Mouse (Mus musculus) left cerebral cortex, postnatal 4 days (tissue): ENCODE data around the gene Ano9. TPM values are rescaled to one million over a fixed set of nuclear protein-coding genes. Genes with fewer than 3 reads are reported as not detected.

Experiments
- DNase-seq: peaks from one replicate; pipeline ENCODE4 v3.0.0-alpha.2; 2022
- intact Hi-C: fragments of 180-260 bp; cut with DNase I; formaldehyde crosslinking; loops from one replicate; pipeline ENCODE4 v1.15.1; 2025
- total RNA-seq, 2 experiments: library from RNA; stranded (reverse); gene quantifications; 2 replicates each; pipeline ENCODE4 v1.2.3; 2021

Gene Ano9
- total RNA-seq, 2 experiments from 2014 or later, result not detected

GRCm38 (mm10) chr7:141103161-141103560, 14.4 kb downstream of the Ano9 start:
- intact Hi-C loops, result no loop called here
- no peak for DNase-seq

DNA sequence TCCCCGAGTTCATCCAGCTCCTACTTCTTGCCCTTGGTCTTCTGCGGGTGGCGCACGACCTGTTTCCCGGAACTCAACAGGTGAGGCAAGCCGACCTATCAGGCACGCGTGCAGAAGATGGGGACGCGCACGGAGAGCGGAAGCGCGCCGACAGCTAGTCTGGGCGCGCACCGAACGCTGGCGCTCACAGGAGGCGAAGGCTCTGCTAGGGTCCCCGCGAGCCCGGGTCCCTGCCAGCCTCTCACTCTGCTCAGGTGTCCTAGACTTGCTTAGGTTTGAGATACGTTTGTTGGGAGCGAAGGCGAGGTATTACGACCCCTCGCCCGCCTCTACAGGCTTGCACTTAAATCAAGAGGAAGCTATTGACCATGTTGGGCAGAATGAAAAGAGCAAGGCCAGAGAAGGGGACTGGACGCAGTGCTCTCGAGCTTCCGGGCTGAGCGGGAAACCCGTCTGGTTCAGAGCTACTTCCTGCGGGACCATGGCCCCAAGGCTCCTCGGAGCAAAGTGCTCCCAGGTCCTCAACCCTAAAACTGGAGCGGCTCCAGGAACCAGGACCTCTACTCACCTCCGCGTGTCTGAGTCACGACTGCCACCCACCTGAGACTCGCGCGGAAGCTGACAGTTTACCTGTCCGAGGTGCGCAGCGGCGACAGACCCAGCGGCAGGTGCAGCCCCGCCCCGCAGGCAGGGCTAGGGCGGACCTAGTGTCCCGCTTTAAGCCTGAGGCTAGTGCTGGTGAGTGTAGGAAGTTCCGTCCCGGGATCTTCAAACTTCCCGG, 17.5 kb downstream of the Ano9 start, which contains the start of gene Sigirr:
Sigirr (minus strand) TSS at position 662 of the 781 bp plus-strand sequence.
- DNase-seq, result no peak
- intact Hi-C loops, result no loop called here

- no peak for DNase-seq
Observed at GRCm38 (mm10) chr7:141097177-141097576, 20.4 kb downstream of the Ano9 start.

GRCm38 (mm10) chr7:141096649-141097056, 21.0 kb downstream of the Ano9 start:
- intact Hi-C loops, result no loop called here
- no peak for DNase-seq

More at GRCm38 (mm10) chr7:141097177-141097576, 20.4 kb downstream of the Ano9 start:
- intact Hi-C loops, result no loop called here

GRCm38 (mm10) chr7:141096021-141096420, 21.6 kb downstream of the Ano9 start:
- no peak for DNase-seq
- intact Hi-C loops, result no loop called here

- no peak for DNase-seq
- intact Hi-C loops, result no loop called here
Observed at GRCm38 (mm10) chr7:141094487-141095205, 23.0 kb downstream of the Ano9 start.

DNA sequence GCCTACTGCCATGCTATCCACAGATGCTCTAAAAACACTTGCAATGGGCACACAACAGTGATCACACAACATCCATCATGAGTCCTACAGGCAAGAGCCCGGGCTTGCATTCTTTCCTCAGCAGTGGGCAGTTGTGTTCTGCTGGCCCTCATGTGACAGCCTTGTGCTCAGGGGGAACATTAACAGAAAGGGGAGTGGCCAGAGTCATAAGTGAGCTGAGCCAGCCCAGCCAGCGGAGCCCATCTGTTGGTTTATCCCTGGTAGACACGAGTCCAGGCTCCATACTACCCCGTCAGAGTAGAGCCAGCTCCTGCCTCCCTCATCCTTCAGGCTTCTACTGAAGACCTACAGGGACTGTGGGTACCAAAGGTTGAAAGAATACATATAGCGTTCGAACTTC, 23.7 kb downstream of the Ano9 start:
- no peak for DNase-seq
- intact Hi-C loops, result no loop called here

GRCm38 (mm10) chr7:141092051-141092735, 25.4 kb downstream of the Ano9 start:
- intact Hi-C loops, result no loop called here
- peak; percentile 75 for DNase-seq

GRCm38 (mm10) chr7:141090228-141090627, 27.4 kb downstream of the Ano9 start:
- DNase-seq, result no peak
- intact Hi-C loops, result no loop called here

GRCm38 (mm10) chr7:141088473-141088872, 29.1 kb downstream of the Ano9 start:
- no peak for DNase-seq
- intact Hi-C loops, result no loop called here

DNA sequence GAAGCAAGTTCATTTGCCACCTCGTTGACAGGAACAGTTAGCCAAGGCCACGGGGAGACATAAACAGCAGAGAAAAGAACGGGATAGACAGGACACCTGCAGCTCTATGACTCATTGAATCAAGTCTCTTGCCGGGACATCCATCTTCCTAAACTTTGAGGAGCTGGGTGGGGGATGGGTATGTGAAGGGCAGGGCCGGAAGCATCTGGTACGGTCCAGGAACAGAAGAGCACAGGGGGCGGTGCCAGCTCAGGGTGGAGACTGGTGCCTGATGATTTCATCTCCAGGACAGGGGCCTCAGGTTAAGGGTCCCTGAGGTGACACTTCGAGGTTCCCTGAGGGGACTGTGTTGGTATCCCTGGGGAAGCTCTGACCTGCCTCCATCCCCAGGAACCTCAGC, 29.7 kb downstream of the Ano9 start:
- no peak for DNase-seq
- intact Hi-C loops, result no loop called here

DNA sequence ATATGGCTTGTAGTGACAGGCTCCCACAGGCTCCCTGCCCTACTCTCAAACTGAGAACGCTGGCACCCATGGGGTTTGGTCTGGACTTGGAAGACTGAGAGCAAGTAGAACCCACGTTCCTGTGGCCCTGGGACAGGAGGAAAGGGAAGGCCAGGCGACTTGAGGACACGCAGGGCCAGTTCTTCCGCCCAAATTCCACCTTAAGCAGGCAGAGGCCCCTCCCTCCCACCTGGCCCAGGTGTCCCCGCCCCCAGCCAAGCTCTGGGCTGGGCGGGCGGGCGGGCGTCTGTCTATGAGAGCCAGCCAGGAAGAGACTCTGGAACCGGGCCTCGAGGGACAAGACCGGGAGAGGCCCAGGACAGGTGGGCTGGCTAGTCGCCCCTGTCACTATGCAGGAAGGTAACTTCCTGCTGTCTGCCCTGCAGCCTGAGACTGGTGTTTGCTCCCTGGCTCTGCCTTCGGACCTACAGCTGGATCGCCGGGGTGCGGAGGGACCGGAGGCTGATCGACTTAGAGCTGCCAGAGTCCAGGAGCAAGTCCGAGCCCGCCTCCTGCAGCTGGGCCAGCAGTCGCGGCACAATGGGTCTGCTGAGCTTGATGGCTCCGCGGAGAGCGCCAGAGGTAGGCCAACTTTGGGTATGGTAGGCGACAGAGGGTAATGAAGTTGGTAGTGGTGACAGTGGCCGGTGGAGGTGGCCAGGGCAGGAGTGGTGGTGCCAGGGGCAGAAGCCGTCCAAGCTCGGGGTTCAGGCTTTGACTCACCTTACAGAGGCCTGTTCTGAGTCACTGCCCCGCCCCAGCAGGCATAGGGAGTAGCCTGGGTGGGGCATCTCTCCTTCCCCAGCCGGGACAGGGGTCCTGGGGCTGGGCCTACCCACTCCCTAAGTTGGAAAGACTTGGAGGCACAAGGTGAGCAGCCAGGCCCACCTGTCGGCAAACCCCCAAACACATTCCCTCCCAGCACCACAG, 37.8 kb downstream of the Ano9 start:
- DNase-seq, result no peak
- intact Hi-C loops, result no loop called here

GRCm38 (mm10) chr7:141078876-141079275, 38.7 kb downstream of the Ano9 start:
- intact Hi-C loops, result no loop called here
- no peak for DNase-seq

DNA sequence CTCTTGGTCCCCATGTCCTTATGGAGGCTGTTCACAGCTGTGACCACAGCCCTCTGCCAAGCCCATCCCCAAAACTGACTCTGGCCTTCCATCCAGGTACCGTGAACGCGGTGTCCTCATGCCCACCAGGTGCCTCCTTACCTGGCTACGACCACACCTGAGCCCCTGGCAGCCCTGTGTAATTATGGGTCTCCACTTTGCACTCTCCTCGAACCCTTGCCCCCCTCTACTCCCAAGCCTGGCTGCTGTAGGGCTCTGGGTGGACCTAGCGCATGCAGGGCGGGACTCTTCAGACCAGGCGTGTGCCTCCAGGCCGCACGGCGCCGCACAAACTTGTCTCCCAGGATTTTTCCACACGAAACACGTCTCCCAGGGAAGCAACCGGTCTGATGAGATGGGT, 39.8 kb downstream of the Ano9 start, which contains the start of gene Pkp3:
Pkp3 (plus strand) TSS at position 378 of the 400 bp plus-strand sequence.
- intact Hi-C loops, result no loop called here
- DNase-seq, result no peak

DNA sequence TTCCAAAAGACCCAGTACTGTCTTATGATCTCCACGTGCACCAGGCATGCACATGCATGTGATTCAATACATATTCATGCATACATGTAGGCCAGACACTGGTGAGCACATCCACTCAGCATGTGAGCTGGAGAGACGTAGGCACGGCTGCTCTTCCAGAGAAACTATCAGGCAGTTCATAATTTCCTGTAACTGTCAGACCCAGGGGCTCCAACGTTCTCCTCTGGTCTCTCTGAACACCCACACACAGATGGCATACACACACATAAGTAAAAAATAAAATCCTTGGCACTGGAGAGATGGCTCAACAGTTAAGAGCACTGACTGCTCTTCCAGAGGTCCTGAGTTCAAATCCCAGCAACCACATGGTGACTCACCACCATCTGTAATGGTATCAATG, 43.8 kb downstream of the Ano9 start:
- no peak for DNase-seq
- intact Hi-C loops, result no loop called here

DNA sequence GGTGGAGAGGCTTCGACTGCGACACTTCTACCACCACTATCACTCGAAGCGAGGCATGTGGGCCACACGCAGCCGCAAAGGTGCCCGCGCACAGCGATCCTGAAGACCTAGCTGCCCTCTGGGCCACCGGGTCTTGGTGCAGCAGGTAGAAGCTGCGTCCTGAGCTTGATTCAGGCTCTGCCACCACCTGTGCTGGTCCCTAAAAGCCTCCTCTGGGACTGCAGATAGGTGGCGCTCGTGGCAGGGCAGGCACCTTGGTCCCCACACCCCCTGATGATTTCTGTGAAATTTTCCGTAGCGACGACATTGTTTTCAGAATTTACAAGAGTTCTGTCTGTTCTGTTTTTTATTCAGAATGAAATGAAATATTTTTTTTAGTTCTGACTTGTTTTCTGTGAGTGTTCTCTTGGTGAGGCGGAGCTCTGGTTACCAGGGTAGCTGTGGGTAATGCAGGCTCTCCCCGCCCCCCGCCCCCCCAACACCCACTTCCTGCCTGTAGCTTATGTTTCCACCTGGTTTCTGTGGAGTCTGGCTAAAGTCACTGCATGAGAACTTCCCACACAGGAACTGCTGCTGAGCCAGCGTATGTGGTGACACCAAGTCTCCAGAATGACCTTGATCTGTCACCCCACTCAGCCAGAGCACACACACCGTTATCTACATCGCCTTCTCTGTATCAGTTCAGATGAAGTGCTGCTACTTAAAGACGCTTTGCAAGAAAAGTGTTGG, 45.4 kb downstream of the Ano9 start:
- intact Hi-C loops, result no loop called here
- DNase-seq, result no peak

DNA sequence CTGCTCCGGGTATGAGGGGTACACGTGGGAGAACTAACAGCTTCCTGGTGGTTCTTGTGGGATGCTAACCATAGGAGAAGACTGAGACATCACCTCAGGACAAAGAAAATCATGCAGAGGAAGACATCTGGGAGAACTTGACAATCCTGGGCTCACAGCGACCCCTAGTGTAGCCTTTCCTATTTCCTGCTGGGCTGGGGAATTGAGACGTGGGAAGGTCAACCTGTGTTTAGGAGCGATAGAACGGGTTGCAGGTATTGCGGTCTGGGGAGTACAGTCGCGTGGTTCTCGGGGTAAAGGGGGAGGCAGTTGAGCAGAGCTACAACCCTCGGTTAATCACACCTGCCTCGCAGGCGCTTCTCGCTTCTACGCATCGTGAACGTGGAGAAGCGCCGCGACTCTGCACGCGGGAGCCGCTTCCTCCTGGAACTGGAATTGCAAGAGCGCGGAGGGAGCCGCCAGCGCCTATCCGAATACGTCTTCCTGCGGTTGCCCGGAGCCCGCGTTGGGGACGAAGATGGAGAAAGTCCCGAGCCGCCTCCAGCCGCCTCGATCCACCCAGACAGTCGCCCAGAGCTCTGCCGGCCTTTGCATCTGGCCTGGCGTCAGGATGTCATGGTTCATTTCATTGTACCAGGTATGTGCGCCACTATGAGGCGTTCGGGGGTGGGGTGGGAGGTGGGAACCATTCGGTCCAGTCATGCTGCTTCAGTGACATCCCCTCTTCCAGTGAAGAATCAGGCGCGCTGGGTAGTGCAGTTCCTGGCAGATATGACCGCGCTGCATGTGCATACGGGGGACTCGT, 47.3 kb downstream of the Ano9 start:
- DNase-seq, result peak; percentile 74
- intact Hi-C loops, result no loop called here

DNA sequence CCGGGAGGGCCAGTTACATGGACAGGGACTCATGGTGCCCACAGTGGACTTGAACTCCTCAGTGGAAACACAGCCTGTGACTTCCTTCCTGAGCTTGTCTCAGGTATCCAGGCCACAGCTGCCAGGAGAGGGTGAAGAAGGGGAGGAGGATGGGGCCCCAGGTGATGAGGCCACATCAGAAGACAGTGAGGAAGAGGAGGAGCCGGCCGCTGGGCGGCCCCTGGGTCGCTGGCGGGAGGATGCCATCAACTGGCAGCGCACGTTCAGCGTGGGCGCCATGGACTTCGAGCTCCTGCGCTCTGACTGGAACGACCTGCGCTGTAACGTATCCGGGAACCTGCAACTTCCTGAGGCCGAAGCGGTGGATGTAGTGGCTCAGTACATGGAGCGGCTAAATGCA, 49.3 kb downstream of the Ano9 start:
- intact Hi-C loops, result loop anchor here (10.0 kb wide), 1 partner anchor 106 kb away; the partner anchor contains the start of gene Rnh1
- no peak for DNase-seq

DNA sequence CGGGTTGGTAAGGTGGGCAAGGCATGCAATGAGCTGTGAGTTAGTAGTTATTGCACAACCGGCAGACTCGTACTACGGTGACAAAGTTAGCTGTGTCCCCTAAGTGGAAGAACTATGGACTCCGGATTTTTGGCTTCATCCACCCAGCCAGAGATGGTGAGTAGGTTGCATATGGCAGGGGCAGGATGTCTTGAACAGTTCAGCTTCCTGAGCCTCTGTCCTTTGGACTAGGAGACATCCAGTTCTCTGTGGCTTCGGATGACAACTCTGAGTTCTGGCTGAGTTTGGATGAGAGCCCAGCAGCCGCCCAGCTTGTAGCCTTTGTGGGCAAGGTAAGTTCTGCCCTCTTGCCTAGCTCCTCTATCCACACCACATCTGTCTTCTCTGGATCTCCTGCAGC, 53.0 kb downstream of the Ano9 start:
- DNase-seq, result no peak
- intact Hi-C loops, result loop anchor here (10.0 kb wide), 1 partner anchor 110 kb away; the partner anchor contains the start of gene Rnh1
